Mouse (Mus musculus): ENCODE results near the gene Dpm3. TPM values are rescaled to one million over a fixed set of nuclear protein-coding genes. Genes with fewer than 3 reads are reported as not detected.

Gene Dpm3
- polyA plus RNA-seq, 1 experiment = 26.1 TPM

GRCm38 (mm10) chr3:89228836-89229235, 30.3 kb upstream of the Dpm3 start, which contains the start of gene Muc1:
Gene Muc1, plus strand, starts transcription at chr3:89229057.
- Histone ChIP-seq H3K9me3 (ENCODE audit: control insufficient read depth, low read length) (no peaks in the 10 kb centered on the region; the same call in 1 of the 2 replicates), H3K4me1 (ENCODE audit: control insufficient read depth) (peaks cover 19% of the 10 kb centered on the region), H3K36me3 (ENCODE audit: control insufficient read depth) (no peaks in the 10 kb centered on the region), H3K4me3 (replicated peaks) (peak within 1 kb of the TSS; percentile 58), H3K27me3 (ENCODE audit: control insufficient read depth) (peaks cover 80% of the 10 kb centered on the region)
- no peak for TF ChIP-seq TAL1 (IDR thresholded peaks at IDR 0.05; ENCODE audit: low read length)
- no peak for TF ChIP-seq GATA1 (IDR thresholded peaks at IDR 0.05; ENCODE audit: low read length)

GRCm38 (mm10) chr3:89229276-89229675, 29.9 kb upstream of the Dpm3 start:
- no peaks in the 10 kb centered on the region for H3K36me3 ChIP-seq (ENCODE audit: control insufficient read depth)
- no peak overlapping the region for H3K4me3 ChIP-seq (replicated peaks)
- peaks cover 19% of the 10 kb centered on the region for H3K4me1 ChIP-seq (ENCODE audit: control insufficient read depth)
- peaks cover 76% of the 10 kb centered on the region for H3K27me3 ChIP-seq (ENCODE audit: control insufficient read depth)
- no peaks in the 10 kb centered on the region; the same call in 1 of the 2 replicates for H3K9me3 ChIP-seq (ENCODE audit: control insufficient read depth, low read length)
- TF ChIP-seq GATA1 (IDR thresholded peaks at IDR 0.05; ENCODE audit: low read length) (no peak), TAL1 (IDR thresholded peaks at IDR 0.05; ENCODE audit: low read length) (no peak)

GRCm38 (mm10) chr3:89230561-89230960, 28.6 kb upstream of the Dpm3 start:
- H3K9me3 ChIP-seq (ENCODE audit: control insufficient read depth, low read length) = no peaks in the 10 kb centered on the region; the same call in 1 of the 2 replicates
- H3K36me3 ChIP-seq (ENCODE audit: control insufficient read depth) = no peaks in the 10 kb centered on the region
- H3K4me3 ChIP-seq (replicated peaks) = no peak overlapping the region
- H3K27me3 ChIP-seq (ENCODE audit: control insufficient read depth) = peaks cover 66% of the 10 kb centered on the region
- H3K4me1 ChIP-seq (ENCODE audit: control insufficient read depth) = peaks cover 19% of the 10 kb centered on the region
- TF ChIP-seq GATA1 (IDR thresholded peaks at IDR 0.05; ENCODE audit: low read length) = no peak

- Histone ChIP-seq H3K36me3 (ENCODE audit: control insufficient read depth) (no peaks in the 10 kb centered on the region), H3K27me3 (ENCODE audit: control insufficient read depth) (peaks cover 59% of the 10 kb centered on the region), H3K9me3 (ENCODE audit: control insufficient read depth, low read length) (no peaks in the 10 kb centered on the region), H3K4me3 (replicated peaks) (no peak overlapping the region), H3K4me1 (ENCODE audit: control insufficient read depth) (peaks cover 19% of the 10 kb centered on the region)
- TF ChIP-seq TAL1 (IDR thresholded peaks at IDR 0.05; ENCODE audit: low read length) (no peak), GATA1 (IDR thresholded peaks at IDR 0.05; ENCODE audit: low read length) (no peak)
Measured at GRCm38 (mm10) chr3:89231345-89231744, 27.8 kb upstream of the Dpm3 start.

- 0 out of 2 replicates have a peak, but pooled peaks have one; percentile 8 for TF ChIP-seq GATA1 (IDR thresholded peaks at IDR 0.05; ENCODE audit: low read length)
- no peak for TF ChIP-seq TAL1 (IDR thresholded peaks at IDR 0.05; ENCODE audit: low read length)
- no peaks in the 10 kb centered on the region for H3K9me3 ChIP-seq (ENCODE audit: control insufficient read depth, low read length)
- H3K27me3 ChIP-seq (ENCODE audit: control insufficient read depth) = peaks cover 54% of the 10 kb centered on the region
- H3K36me3 ChIP-seq (ENCODE audit: control insufficient read depth) = no peaks in the 10 kb centered on the region
- peaks cover 19% of the 10 kb centered on the region for H3K4me1 ChIP-seq (ENCODE audit: control insufficient read depth)
- H3K4me3 ChIP-seq (replicated peaks) = no peak overlapping the region
Measured at GRCm38 (mm10) chr3:89231772-89232275, 27.3 kb upstream of the Dpm3 start.

- H3K36me3 ChIP-seq (ENCODE audit: control insufficient read depth) = no peaks in the 10 kb centered on the region
- no peak overlapping the region for H3K4me3 ChIP-seq (replicated peaks)
- H3K9me3 ChIP-seq (ENCODE audit: control insufficient read depth, low read length) = no peaks in the 10 kb centered on the region
- TF ChIP-seq TAL1 (IDR thresholded peaks at IDR 0.05; ENCODE audit: low read length) (no peak), GATA1 (IDR thresholded peaks at IDR 0.05; ENCODE audit: low read length) (no peak)
- H3K27me3 ChIP-seq (ENCODE audit: control insufficient read depth) = peaks cover 47% of the 10 kb centered on the region
- peaks cover 13% of the 10 kb centered on the region for H3K4me1 ChIP-seq (ENCODE audit: control insufficient read depth)
Measured at GRCm38 (mm10) chr3:89232614-89233013, 26.5 kb upstream of the Dpm3 start.

- Histone ChIP-seq H3K27me3 (ENCODE audit: control insufficient read depth) (peaks cover 41% of the 10 kb centered on the region), H3K9me3 (ENCODE audit: control insufficient read depth, low read length) (no peaks in the 10 kb centered on the region), H3K4me1 (ENCODE audit: control insufficient read depth) (peaks cover 4% of the 10 kb centered on the region), H3K4me3 (replicated peaks) (no peak overlapping the region), H3K36me3 (ENCODE audit: control insufficient read depth) (no peaks in the 10 kb centered on the region)
- TF ChIP-seq TAL1 (IDR thresholded peaks at IDR 0.05; ENCODE audit: low read length) (no peak), GATA1 (IDR thresholded peaks at IDR 0.05; ENCODE audit: low read length) (no peak)
Measured at GRCm38 (mm10) chr3:89233562-89234110, 25.5 kb upstream of the Dpm3 start.

- no peak overlapping the region for H3K4me3 ChIP-seq (replicated peaks)
- no peaks in the 10 kb centered on the region for H3K36me3 ChIP-seq (ENCODE audit: control insufficient read depth)
- H3K9me3 ChIP-seq (ENCODE audit: control insufficient read depth, low read length) = no peaks in the 10 kb centered on the region
- H3K27me3 ChIP-seq (ENCODE audit: control insufficient read depth) = peaks cover 12% of the 10 kb centered on the region
- H3K4me1 ChIP-seq (ENCODE audit: control insufficient read depth) = peaks cover 2% of the 10 kb centered on the region
- TF ChIP-seq GATA1 (IDR thresholded peaks at IDR 0.05; ENCODE audit: low read length) (no peak), TAL1 (IDR thresholded peaks at IDR 0.05; ENCODE audit: low read length) (no peak)
Measured at GRCm38 (mm10) chr3:89236516-89236915, 22.6 kb upstream of the Dpm3 start.

GRCm38 (mm10) chr3:89237682-89238081, 21.5 kb upstream of the Dpm3 start:
- TF ChIP-seq TAL1 (IDR thresholded peaks at IDR 0.05; ENCODE audit: low read length) (no peak), GATA1 (IDR thresholded peaks at IDR 0.05; ENCODE audit: low read length) (no peak)
- no peaks in the 10 kb centered on the region for H3K36me3 ChIP-seq (ENCODE audit: control insufficient read depth)
- H3K4me1 ChIP-seq (ENCODE audit: control insufficient read depth) = peaks cover 2% of the 10 kb centered on the region
- no peaks in the 10 kb centered on the region for H3K9me3 ChIP-seq (ENCODE audit: control insufficient read depth, low read length)
- H3K4me3 ChIP-seq (replicated peaks) = no peak overlapping the region
- H3K27me3 ChIP-seq (ENCODE audit: control insufficient read depth) = peaks cover 6% of the 10 kb centered on the region
